Mouse (Mus musculus): Measurements from ENCODE around the gene Sprr2h.

GRCm38 (mm10) chr3:92407691-92408090 is 22.2 kb downstream of the Sprr2h start, which contains the start of gene Sprr2i:
- no peak for TF ChIP-seq CTCF (IDR thresholded peaks at IDR 0.05; ENCODE audit: borderline replicate concordance, control insufficient read depth, extremely low read depth, insufficient read depth, low read length, poor library complexity)
- TF ChIP-seq POLR2A (IDR thresholded peaks at IDR 0.05; ENCODE audit: control insufficient read depth, extremely low read depth, insufficient read depth, low read length, poor library complexity) = no peak

All from thymus, adult 2 months (tissue).